ENCODE assay signal across 21 mouse cellular contexts in the genomic region with DNA sequence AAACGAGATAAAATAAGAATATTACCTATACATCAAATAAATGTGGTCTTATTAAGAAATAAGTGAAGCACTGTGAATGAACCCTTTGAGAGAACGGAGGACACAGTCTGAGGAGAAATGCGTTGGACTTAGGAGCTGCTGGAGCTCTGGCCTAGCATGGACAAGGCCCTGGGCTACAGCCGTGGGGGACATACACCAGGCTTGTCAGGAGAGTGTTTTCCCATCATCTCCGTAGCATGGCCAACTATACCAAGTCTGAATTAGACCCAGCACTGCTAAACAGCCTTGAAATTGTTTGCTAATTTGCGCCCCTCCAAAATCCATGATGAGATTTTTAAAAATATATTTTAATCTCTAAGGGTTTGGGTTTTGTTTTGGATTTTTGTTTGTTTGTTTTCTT. TPM values are rescaled to one million over a fixed set of nuclear protein-coding genes. Genes with fewer than 3 reads are reported as not detected.
DNase-seq lines count a peak whose midpoint lies in the region; ATAC-seq lines count a peak whose summit lies in the region.
"Had no signal": no experiment of that assay in that cellular context is flagged by ENCODE, and none has a peak within 500 bp of the region (broad histone marks: within the 10 kb centered on the region; RNA-seq: fewer than 3 reads in every experiment).

No protein-coding gene starts in this region.

- H3K27me3 ChIP-seq in forebrain, embryonic 11.5 days (ENCODE audit: control insufficient read depth, insufficient read depth, low read length), result no peaks in the 10 kb centered on the region
- H3K27me3 ChIP-seq in forebrain, embryonic 16.5 days (replicated peaks; ENCODE audit: control insufficient read depth, insufficient read depth, low read length), result no peaks in the 10 kb centered on the region
- H3K27me3 ChIP-seq in midbrain, embryonic 10.5 days (ENCODE audit: low read depth, poor library complexity, severe bottlenecking), result peaks cover 48% of the 10 kb centered on the region
- no peaks in the 10 kb centered on the region for H3K27me3 ChIP-seq in midbrain, embryonic 14.5 days (ENCODE audit: control insufficient read depth, insufficient read depth, low read length)
- H3K27me3 ChIP-seq in midbrain, embryonic 12.5 days, result peaks cover 21% of the 10 kb centered on the region
- H3K27me3 ChIP-seq in midbrain, embryonic 15.5 days (replicated peaks), result no peaks in the 10 kb centered on the region
- H3K27me3 ChIP-seq: embryonic facial prominence, embryonic 15.5 days; forebrain, embryonic 15.5 days had no signal

- no peaks in the 10 kb centered on the region for H3K36me3 ChIP-seq in forebrain, embryonic 11.5 days (ENCODE audit: control insufficient read depth, insufficient read depth, low read length)
- no peaks in the 10 kb centered on the region for H3K36me3 ChIP-seq in forebrain, embryonic 16.5 days (ENCODE audit: control insufficient read depth, insufficient read depth)
- no peaks in the 10 kb centered on the region for H3K36me3 ChIP-seq in midbrain, embryonic 10.5 days
- no peaks in the 10 kb centered on the region for H3K36me3 ChIP-seq in midbrain, embryonic 14.5 days (ENCODE audit: control insufficient read depth, insufficient read depth, low read length)
- no peaks in the 10 kb centered on the region for H3K36me3 ChIP-seq in midbrain, embryonic 12.5 days
- no peaks in the 10 kb centered on the region for H3K36me3 ChIP-seq in midbrain, embryonic 15.5 days (replicated peaks)
- H3K36me3 ChIP-seq: embryonic facial prominence, embryonic 13.5 days; embryonic facial prominence, embryonic 15.5 days; forebrain, embryonic 15.5 days had no signal

- no peak overlapping the region for H3K4me3 ChIP-seq in forebrain, embryonic 11.5 days (ENCODE audit: low read depth, low read length)
- no peak overlapping the region for H3K4me3 ChIP-seq in forebrain, embryonic 16.5 days (replicated peaks; ENCODE audit: low read length)
- H3K4me3 ChIP-seq in midbrain, embryonic 10.5 days, result no peak overlapping the region
- no peak overlapping the region for H3K4me3 ChIP-seq in midbrain, embryonic 14.5 days (replicated peaks; ENCODE audit: low read depth, low read length)
- H3K4me3 ChIP-seq in midbrain, embryonic 12.5 days, result no peak overlapping the region
- H3K4me3 ChIP-seq in midbrain, embryonic 15.5 days, result no peak overlapping the region
- H3K4me3 ChIP-seq: embryonic facial prominence, embryonic 13.5 days; embryonic facial prominence, embryonic 15.5 days; erythroblast, embryonic 14.5 days; forebrain, embryonic 13.5 days; forebrain, embryonic 15.5 days had no signal

- DNase-seq in forebrain, embryonic 11.5 days (ENCODE audit: low spot score), result peak; percentile 50
- no peak for DNase-seq in midbrain, embryonic 10.5 days (ENCODE audit: low spot score)
- DNase-seq in midbrain, embryonic 14.5 days, result no peak
- DNase-seq: adrenal gland, adult 2 months; adrenal gland, postnatal 10 days; adrenal gland, postnatal 25 days; cerebellum, adult 11 months; cerebellum, adult 18-20 months; cerebellum, adult 8-10 months; cerebellum, adult 9-11 months; cerebellum, postnatal 14 days; cerebellum, postnatal 36 days; embryo, embryonic 11 days had no signal

- ATAC-seq in forebrain, embryonic 11.5 days (replicated peaks; ENCODE audit: low FRiP score), result no peak
- ATAC-seq in forebrain, embryonic 16.5 days, result no peak
- no peak for ATAC-seq in midbrain, embryonic 14.5 days (ENCODE audit: low FRiP score, low TSS enrichment)
- no peak for ATAC-seq in midbrain, embryonic 12.5 days (ENCODE audit: low FRiP score, low read depth)
- ATAC-seq in midbrain, embryonic 15.5 days (replicated peaks), result no peak
- ATAC-seq: forebrain, embryonic 15.5 days had no signal

- WGBS in forebrain, embryonic 11.5 days, result 65% methylated on average over 6 of the region's 6 CpGs
- 80% methylated on average over 6 of the region's 6 CpGs for WGBS in forebrain, embryonic 16.5 days
- 60% methylated on average over 6 of the region's 6 CpGs for WGBS in midbrain, embryonic 10.5 days
- 78% methylated on average over 6 of the region's 6 CpGs for WGBS in midbrain, embryonic 14.5 days
- WGBS in midbrain, embryonic 12.5 days, result 74% methylated on average over 6 of the region's 6 CpGs
- 72% methylated on average over 6 of the region's 6 CpGs for WGBS in midbrain, embryonic 15.5 days

- no peak overlapping the region for H3K9ac ChIP-seq in forebrain, embryonic 11.5 days (ENCODE audit: low read length)
- H3K9ac ChIP-seq in forebrain, embryonic 16.5 days (replicated peaks; ENCODE audit: low read depth, low read length), result no peak overlapping the region
- no peak overlapping the region for H3K9ac ChIP-seq in midbrain, embryonic 14.5 days (replicated peaks; ENCODE audit: low read length)
- H3K9ac ChIP-seq in midbrain, embryonic 12.5 days (replicated peaks), result no peak overlapping the region
- H3K9ac ChIP-seq in midbrain, embryonic 15.5 days, result no peak overlapping the region
- H3K9ac ChIP-seq: embryonic facial prominence, embryonic 13.5 days; embryonic facial prominence, embryonic 15.5 days; forebrain, embryonic 13.5 days; forebrain, embryonic 15.5 days had no signal

- peaks cover 6% of the 10 kb centered on the region; the same call in 1 of the 2 replicates for H3K4me1 ChIP-seq in forebrain, embryonic 11.5 days (replicated peaks; ENCODE audit: control insufficient read depth, insufficient read depth, low read length)
- H3K4me1 ChIP-seq in forebrain, embryonic 16.5 days (replicated peaks; ENCODE audit: control insufficient read depth, insufficient read depth, low read length), result peaks cover 8% of the 10 kb centered on the region; the same call in 1 of the 2 replicates
- H3K4me1 ChIP-seq in midbrain, embryonic 10.5 days, result peaks cover 40% of the 10 kb centered on the region
- H3K4me1 ChIP-seq in midbrain, embryonic 14.5 days (ENCODE audit: control insufficient read depth, insufficient read depth, low read length), result peaks cover 13% of the 10 kb centered on the region
- peaks cover 28% of the 10 kb centered on the region for H3K4me1 ChIP-seq in midbrain, embryonic 12.5 days
- H3K4me1 ChIP-seq in midbrain, embryonic 15.5 days, result peaks cover 19% of the 10 kb centered on the region
- H3K4me1 ChIP-seq: embryonic facial prominence, embryonic 15.5 days had no signal

- H3K4me2 ChIP-seq in forebrain, embryonic 11.5 days (ENCODE audit: low read depth, low read length, severe bottlenecking), result no peak overlapping the region
- no peak overlapping the region for H3K4me2 ChIP-seq in forebrain, embryonic 16.5 days (ENCODE audit: low read length)
- no peak overlapping the region for H3K4me2 ChIP-seq in midbrain, embryonic 14.5 days (ENCODE audit: low read length)
- no peak overlapping the region for H3K4me2 ChIP-seq in midbrain, embryonic 12.5 days (replicated peaks)
- H3K4me2 ChIP-seq in midbrain, embryonic 15.5 days, result no peak overlapping the region
- H3K4me2 ChIP-seq: embryonic facial prominence, embryonic 13.5 days; embryonic facial prominence, embryonic 15.5 days; forebrain, embryonic 13.5 days; forebrain, embryonic 15.5 days had no signal

- H3K9me3 ChIP-seq in forebrain, embryonic 11.5 days (ENCODE audit: control insufficient read depth, low read length), result no peaks in the 10 kb centered on the region
- H3K9me3 ChIP-seq in forebrain, embryonic 16.5 days (ENCODE audit: control insufficient read depth, low read length), result no peaks in the 10 kb centered on the region
- H3K9me3 ChIP-seq in midbrain, embryonic 10.5 days (replicated peaks), result no peaks in the 10 kb centered on the region
- H3K9me3 ChIP-seq in midbrain, embryonic 14.5 days (ENCODE audit: control insufficient read depth, low read length), result no peaks in the 10 kb centered on the region
- no peaks in the 10 kb centered on the region for H3K9me3 ChIP-seq in midbrain, embryonic 12.5 days
- no peaks in the 10 kb centered on the region for H3K9me3 ChIP-seq in midbrain, embryonic 15.5 days
- H3K9me3 ChIP-seq: embryonic facial prominence, embryonic 13.5 days; embryonic facial prominence, embryonic 15.5 days; forebrain, embryonic 13.5 days; forebrain, embryonic 15.5 days had no signal

- H3K27ac ChIP-seq in forebrain, embryonic 11.5 days (ENCODE audit: low read depth, low read length), result peak overlapping the region; percentile 69; the same call in 1 of the 2 replicates
- no peak overlapping the region for H3K27ac ChIP-seq in forebrain, embryonic 16.5 days (ENCODE audit: low read length)
- H3K27ac ChIP-seq in midbrain, embryonic 10.5 days (replicated peaks), result peak overlapping the region; percentile 79
- no peak overlapping the region for H3K27ac ChIP-seq in midbrain, embryonic 14.5 days (replicated peaks; ENCODE audit: low read depth, low read length)
- H3K27ac ChIP-seq in midbrain, embryonic 12.5 days (replicated peaks), result 0 out of 2 replicates have a peak overlapping the region, but pooled peaks have one; percentile 43
- H3K27ac ChIP-seq in midbrain, embryonic 15.5 days, result no peak overlapping the region
- H3K27ac ChIP-seq: embryonic facial prominence, embryonic 13.5 days; embryonic facial prominence, embryonic 15.5 days; forebrain, embryonic 13.5 days; forebrain, embryonic 15.5 days had no signal

RNA-seq across cellular contexts. Expression of a gene that starts 36.7 kb away (rescaled TPM):
- 76.3 and 78.8 TPM in 2 replicates for polyA plus RNA-seq in forebrain, embryonic 11.5 days (2014; fragmentation: Nextera tagmentation; extraction: Ambion mirVana)
- polyA plus RNA-seq in forebrain, embryonic 16.5 days (2015; fragmentation: Nextera tagmentation; extraction: Ambion mirVana), result 156 and 201 TPM in 2 replicates
- 40.4 and 60.8 TPM in 2 replicates for polyA plus RNA-seq in midbrain, embryonic 10.5 days (2016; fragmentation: Nextera tagmentation; extraction: Ambion mirVana)
- 195 and 211 TPM in 2 replicates for polyA plus RNA-seq in midbrain, embryonic 14.5 days (2014; fragmentation: Nextera tagmentation; extraction: Ambion mirVana)
- polyA plus RNA-seq in midbrain, embryonic 12.5 days (2016; fragmentation: Nextera tagmentation; extraction: Ambion mirVana), result 141 and 153 TPM in 2 replicates
- 192 and 216 TPM in 2 replicates for polyA plus RNA-seq in midbrain, embryonic 15.5 days (2015; fragmentation: Nextera tagmentation; extraction: Ambion mirVana)

Comparison
In these comparisons a context has a peak if more than half of its experiments do, and no peak if none do; other contexts are left out.
1. H3K27ac ChIP-seq: peak in forebrain, embryonic 11.5 days (single experiment), midbrain, embryonic 10.5 days (single experiment) and midbrain, embryonic 12.5 days (single experiment); none in forebrain, embryonic 16.5 days (single experiment), midbrain, embryonic 14.5 days (single experiment) and midbrain, embryonic 15.5 days (single experiment).